Mouse (Mus musculus) E14TG2a.4 (cell line): ENCODE data around the gene Lrrc57.

Experiments used
- CTCF ChIP-seq: conservative IDR thresholded peaks from 2 replicates; pipeline ENCODE4 v1.5.1; 2014; ENCODE audit warnings: low read length
- NANOG ChIP-seq: IDR thresholded peaks from 2 replicates; pipeline ENCODE4 v1.6.1; 2014; ENCODE audit warnings: borderline replicate concordance, low read length, mixed read lengths

- no peak for TF ChIP-seq CTCF
- no peak for TF ChIP-seq NANOG
Observed at GRCm38 (mm10) chr2:120599506-120599905, 9.8 kb downstream of the Lrrc57 start.
